Mouse (Mus musculus): ENCODE results near the gene Igsf9b.

DNA sequence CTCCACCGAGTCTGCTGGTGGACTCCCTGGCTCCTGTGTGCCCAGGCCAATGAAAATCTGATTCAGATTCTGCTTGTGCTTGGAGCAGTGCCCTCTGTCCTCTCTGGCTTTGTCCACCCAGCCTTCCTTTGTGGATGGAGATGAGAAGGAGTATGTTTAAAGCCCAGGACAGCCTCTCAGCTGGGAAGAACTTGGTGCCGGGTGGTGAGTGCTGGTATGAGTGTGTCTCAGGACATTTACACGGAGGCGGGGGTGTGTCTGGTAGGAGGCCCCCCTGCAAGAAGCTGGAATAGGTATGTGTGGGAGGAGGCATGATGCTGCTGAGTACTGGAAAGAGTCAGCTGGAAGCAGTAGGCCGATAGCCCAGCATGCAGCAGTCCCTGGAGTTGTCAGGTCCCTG is 3.3 kb downstream of the Igsf9b start:
- TF ChIP-seq CTCF (IDR thresholded peaks at IDR 0.05; ENCODE audit: low read depth) = no peak
- TF ChIP-seq EP300 (IDR thresholded peaks at IDR 0.05; ENCODE audit: low read depth) = no peak
